Mouse (Mus musculus): ENCODE measurements at regions not wholly inside any gene's neighbourhood (a gene's known extent, or its start where the extent isn't known, plus 50 kb on each side); places are given as distances from the start of the nearest gene placed in this dataset.
"Not testable (repeated sequence)": the region's sequence is repeated elsewhere in the genome, so short reads cannot be mapped to it uniquely, and the experiment has no call there.

GRCm38 (mm10) chr11:45244796-45245195 is 607.1 kb upstream of the Clint1 start:
- no peak for DNase-seq

- DNase-seq = no peak
These were observed 595.8 kb upstream of the Clint1 start for GRCm38 (mm10) chr11:45256019-45256418.

- no peak for DNase-seq
These were observed 589.7 kb upstream of the Clint1 start for GRCm38 (mm10) chr11:45262198-45262597.

GRCm38 (mm10) chr11:45264001-45264400 is 587.9 kb upstream of the Clint1 start:
- DNase-seq = no peak

- DNase-seq = no peak
These were observed 586.5 kb upstream of the Clint1 start for GRCm38 (mm10) chr11:45265171-45265988.

GRCm38 (mm10) chr11:45265989-45266302 is 585.9 kb upstream of the Clint1 start:
- DNase-seq = no peak

GRCm38 (mm10) chr11:45269215-45269614 is 582.6 kb upstream of the Clint1 start:
- DNase-seq = no peak

GRCm38 (mm10) chr11:45271206-45271605 is 580.6 kb upstream of the Clint1 start:
- no peak for DNase-seq

GRCm38 (mm10) chr11:45274446-45275119 is 577.3 kb upstream of the Clint1 start:
- no peak for DNase-seq

- DNase-seq = no peak
These were observed 576.7 kb upstream of the Clint1 start for GRCm38 (mm10) chr11:45275170-45275569.

GRCm38 (mm10) chr11:45296772-45297171 is 555.1 kb upstream of the Clint1 start:
- no peak for DNase-seq

- DNase-seq = no peak
These were observed 539.9 kb upstream of the Clint1 start for GRCm38 (mm10) chr11:45311934-45312333.

- no peak for DNase-seq
These were observed 528.1 kb upstream of the Clint1 start for GRCm38 (mm10) chr11:45323766-45324165.

- no peak for DNase-seq
These were observed 521.5 kb upstream of the Clint1 start for GRCm38 (mm10) chr11:45330319-45330718.

- no peak for DNase-seq
These were observed 518.1 kb upstream of the Clint1 start for GRCm38 (mm10) chr11:45333756-45334155.

GRCm38 (mm10) chr11:45349331-45349730 is 502.5 kb upstream of the Clint1 start:
- DNase-seq = no peak

- DNase-seq = no peak
These were observed 486.5 kb upstream of the Clint1 start for GRCm38 (mm10) chr11:45365343-45365742.

GRCm38 (mm10) chr11:45389243-45390146 is 462.4 kb upstream of the Clint1 start:
- DNase-seq = no peak

GRCm38 (mm10) chr11:45396009-45396408 is 455.8 kb upstream of the Clint1 start:
- no peak for DNase-seq

GRCm38 (mm10) chr11:45398188-45398587 is 453.7 kb upstream of the Clint1 start:
- DNase-seq = no peak

- no peak for DNase-seq
These were observed 447.3 kb upstream of the Clint1 start for GRCm38 (mm10) chr11:45404377-45405029.

- not testable (repeated sequence) for DNase-seq
These were observed 427.8 kb upstream of the Clint1 start for GRCm38 (mm10) chr11:45424066-45424465.
